Mouse (Mus musculus) forebrain, embryonic 11.5 days (tissue): ENCODE results near the gene Sox11. TPM values are rescaled to one million over a fixed set of nuclear protein-coding genes. Genes with fewer than 3 reads are reported as not detected.

Experiments used
- ATAC-seq: fragments of 200-750 bp; cut with Nextera tagmentation; replicated peaks from 2 replicates; pipeline ENCODE4 v1.8.0; 2017; ENCODE audit warnings: moderate TSS enrichment; ENCODE audit not compliant: low FRiP score
- DNase-seq: peaks from one replicate; pipeline ENCODE4 v3.0.0-alpha.2; 2017; ENCODE audit warnings: low spot score
- H3K27ac ChIP-seq: fragments of 300-500 bp; sonication (generic); 2 replicates; pipeline ENCODE4 v1.5.1; 2014; ENCODE audit warnings: low read depth, low read length
- H3K27me3 ChIP-seq: fragments of 300-500 bp; sonication (generic); 2 replicates; pipeline ENCODE4 v1.6.1; 2014; ENCODE audit warnings: mild to moderate bottlenecking, low read length, mixed read lengths; ENCODE audit not compliant: control insufficient read depth, insufficient read depth
- H3K36me3 ChIP-seq: fragments of 300-500 bp; sonication (generic); 2 replicates; pipeline ENCODE4 v1.6.1; 2014; ENCODE audit warnings: mild to moderate bottlenecking, low read length, moderate library complexity, mixed read lengths; ENCODE audit not compliant: control insufficient read depth, insufficient read depth
- H3K4me1 ChIP-seq: fragments of 300-500 bp; sonication (generic); replicated peaks from 2 replicates; pipeline ENCODE4 v1.6.1; 2014; ENCODE audit warnings: low read length, mixed read lengths; ENCODE audit not compliant: control insufficient read depth, insufficient read depth
- H3K4me2 ChIP-seq: fragments of 300-500 bp; sonication (generic); 2 replicates; pipeline ENCODE4 v1.6.1; 2014; ENCODE audit warnings: low read depth, mild to moderate bottlenecking, low read length, moderate library complexity, mixed read lengths; ENCODE audit not compliant: severe bottlenecking
- H3K4me3 ChIP-seq: fragments of 300-500 bp; sonication (generic); 2 replicates; pipeline ENCODE4 v1.5.1; 2014; ENCODE audit warnings: low read depth, low read length
- H3K9ac ChIP-seq: fragments of 300-500 bp; sonication (generic); 2 replicates; pipeline ENCODE4 v1.6.1; 2014; ENCODE audit warnings: low read length
- H3K9me3 ChIP-seq: fragments of 300-500 bp; sonication (generic); 2 replicates; pipeline ENCODE4 v1.6.1; 2016; ENCODE audit warnings: low read length, mixed read lengths; ENCODE audit not compliant: control insufficient read depth
- WGBS: fragments of 180-500 bp; shearing (Covaris S2); extraction: QIAGEN DNeasy Blood & Tissue Kit; methylation state at CpG from one replicate; pipeline ENCODE4 v1.1.7; 2014; 5-methylcytosine and 5-hydroxymethylcytosine counted together
- polyA plus RNA-seq: library from polyadenylated mRNA; unstranded; fragments of >200 nt; fragmentation: Nextera tagmentation; extraction: Ambion mirVana; gene quantifications from 2 replicates; pipeline ENCODE4 v1.2.1, GENCODE M21; 2014

Sox11 gene
- polyA plus RNA-seq, 1 experiment from 2014 or later: 596 TPM

DNA sequence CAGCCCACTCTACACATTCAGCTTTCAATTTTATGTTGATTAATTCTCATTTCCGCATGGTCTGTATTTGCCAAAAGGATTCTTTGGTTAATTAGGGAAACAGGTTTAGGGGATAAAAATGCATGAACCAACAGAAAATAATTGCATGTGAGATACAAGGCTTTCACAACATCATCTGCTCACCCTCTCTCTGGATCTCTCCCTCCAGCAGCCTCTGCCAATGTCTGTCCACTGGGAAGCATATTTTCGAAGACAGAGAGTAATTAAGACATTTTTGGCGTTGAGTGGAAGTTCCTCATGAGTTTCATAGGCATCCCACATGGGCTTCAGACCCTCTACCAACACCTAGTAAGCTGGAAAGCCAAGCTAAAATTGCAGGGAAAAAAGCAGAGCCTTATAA, 43.7 kb downstream of the Sox11 start:
- no peak for DNase-seq
- H3K9ac ChIP-seq: no peak overlapping the region
- no peaks in the 10 kb centered on the region for H3K9me3 ChIP-seq
- no peak overlapping the region for H3K27ac ChIP-seq
- H3K4me3 ChIP-seq: no peak overlapping the region
- H3K4me1 ChIP-seq: no peaks in the 10 kb centered on the region
- ATAC-seq: no peak
- WGBS: 81% methylated on average over 3 of the region's 3 CpGs
- H3K36me3 ChIP-seq: no peaks in the 10 kb centered on the region
- no peaks in the 10 kb centered on the region for H3K27me3 ChIP-seq
- no peak overlapping the region for H3K4me2 ChIP-seq

DNA sequence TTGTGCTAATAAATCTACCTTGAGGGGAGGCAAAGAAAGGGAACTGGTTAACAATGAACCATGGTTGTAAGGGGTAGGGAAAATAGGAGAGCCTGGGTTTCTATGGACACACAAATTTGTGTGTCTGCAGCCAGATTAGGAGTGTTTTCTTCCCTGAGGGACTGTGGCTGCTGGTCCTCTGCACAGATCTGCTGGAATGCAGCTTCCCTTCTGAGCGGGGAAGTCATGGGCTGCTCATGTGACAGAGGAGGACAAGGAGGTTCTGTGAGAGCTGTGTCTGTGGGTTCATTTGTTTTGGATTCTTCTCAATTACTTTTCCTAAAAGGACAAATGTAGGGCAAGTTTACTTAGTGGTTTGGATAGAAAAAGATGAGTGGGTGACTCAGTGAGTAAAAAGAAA, 48.2 kb downstream of the Sox11 start:
- WGBS: 56% methylated on average over 1 of the region's 1 CpGs
- H3K9me3 ChIP-seq: no peaks in the 10 kb centered on the region
- no peak overlapping the region for H3K4me3 ChIP-seq
- ATAC-seq (no peak), DNase-seq (no peak)
- no peaks in the 10 kb centered on the region for H3K4me1 ChIP-seq
- H3K27me3 ChIP-seq: no peaks in the 10 kb centered on the region
- H3K36me3 ChIP-seq: no peaks in the 10 kb centered on the region
- no peak overlapping the region for H3K4me2 ChIP-seq
- H3K9ac ChIP-seq: no peak overlapping the region
- H3K27ac ChIP-seq: no peak overlapping the region

DNA sequence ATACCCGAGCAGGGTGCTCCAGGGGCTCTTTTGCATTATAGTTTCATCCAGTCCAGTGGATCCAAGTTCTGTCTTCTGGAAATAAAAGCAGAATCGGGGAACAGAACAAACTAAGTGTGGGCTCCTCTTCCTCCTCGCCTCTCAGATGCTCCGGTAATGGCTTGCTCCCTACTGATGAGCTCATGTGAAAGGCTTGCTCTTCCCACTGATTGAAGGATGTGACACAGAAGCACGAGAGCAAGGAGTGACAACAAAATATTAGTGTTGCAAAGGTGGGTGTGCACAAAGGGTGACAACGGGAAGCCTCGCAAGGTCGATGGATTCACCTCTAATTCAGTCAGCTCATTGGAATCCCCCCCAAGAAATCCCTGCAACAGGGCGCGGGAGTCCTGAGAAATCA, 48.6 kb downstream of the Sox11 start:
- no peaks in the 10 kb centered on the region for H3K4me1 ChIP-seq
- 58% methylated on average over 10 of the region's 10 CpGs for WGBS
- DNase-seq: no peak
- no peak overlapping the region for H3K27ac ChIP-seq
- H3K4me2 ChIP-seq: no peak overlapping the region
- no peak overlapping the region for H3K4me3 ChIP-seq
- H3K27me3 ChIP-seq: no peaks in the 10 kb centered on the region
- no peaks in the 10 kb centered on the region for H3K36me3 ChIP-seq
- H3K9ac ChIP-seq: no peak overlapping the region
- H3K9me3 ChIP-seq: no peaks in the 10 kb centered on the region
- no peak for ATAC-seq

DNA sequence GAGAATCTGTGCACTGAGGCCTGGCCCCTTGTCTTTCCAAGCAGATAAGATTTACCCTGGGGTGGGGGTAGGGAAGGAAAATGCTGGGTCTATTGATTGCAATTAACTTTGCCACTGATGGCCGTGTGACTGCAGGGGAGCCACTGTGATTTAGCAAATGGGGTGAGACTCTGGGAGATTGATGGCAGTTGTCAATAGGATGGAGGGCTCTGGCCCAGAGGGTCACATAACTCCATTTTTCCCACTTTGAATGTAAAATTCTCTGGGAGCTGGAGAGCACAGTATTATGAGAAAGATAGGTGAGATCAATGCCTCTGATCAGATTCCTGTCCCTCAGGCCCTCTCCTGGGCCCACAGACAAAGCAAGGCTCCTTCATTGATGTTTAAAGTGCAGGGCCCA, 49.2 kb downstream of the Sox11 start:
- no peak for DNase-seq
- ATAC-seq: no peak
- H3K9me3 ChIP-seq: no peaks in the 10 kb centered on the region
- H3K9ac ChIP-seq: no peak overlapping the region
- H3K4me1 ChIP-seq: no peaks in the 10 kb centered on the region
- WGBS: 13% methylated on average over 1 of the region's 1 CpGs
- H3K4me2 ChIP-seq: no peak overlapping the region
- no peaks in the 10 kb centered on the region for H3K27me3 ChIP-seq
- H3K4me3 ChIP-seq: no peak overlapping the region
- no peaks in the 10 kb centered on the region for H3K36me3 ChIP-seq
- H3K27ac ChIP-seq: no peak overlapping the region
